Mouse (Mus musculus): ENCODE results near the gene Ahnak.

GRCm38 (mm10) chr19:9095111-9095510 is 106.0 kb downstream of the Ahnak start:
- TF ChIP-seq CEBPB (IDR thresholded peaks at IDR 0.05; ENCODE audit: low read depth) (no peak), CTCF (IDR thresholded peaks at IDR 0.05; ENCODE audit: control insufficient read depth, insufficient read depth, insufficient read length) (no peak), FOSL1 (IDR thresholded peaks at IDR 0.05; ENCODE audit: insufficient read depth, low read length, poor library complexity, severe bottlenecking) (no peak), MYOG (IDR thresholded peaks at IDR 0.05; ENCODE audit: control insufficient read depth, extremely low read depth, insufficient read length) (no peak)

All from C2C12 (cell line).